Mouse (Mus musculus) limb, embryonic 14.5 days (tissue): ENCODE results near the gene Nckipsd. TPM values are rescaled to one million over a fixed set of nuclear protein-coding genes. Genes with fewer than 3 reads are reported as not detected.

Experiments
- ATAC-seq: fragments of 200-750 bp; cut with Nextera tagmentation; 2 replicates; pipeline ENCODE4 v1.8.0; 2017; ENCODE audit warnings: low read depth, moderate number of reproducible peaks, moderate TSS enrichment; ENCODE audit not compliant: low FRiP score
- DNase-seq: peaks from one replicate; pipeline ENCODE4 v3.0.0-alpha.2; 2015; ENCODE audit warnings: low spot score
- H3K27ac ChIP-seq: fragments of 300-500 bp; sonication (generic); replicated peaks from 2 replicates; pipeline ENCODE4 v1.5.1; 2014; ENCODE audit warnings: low read depth, mild to moderate bottlenecking, low read length, moderate library complexity, mixed read lengths
- H3K27me3 ChIP-seq: fragments of 300-500 bp; sonication (generic); 2 replicates; pipeline ENCODE4 v1.6.1; 2014; ENCODE audit warnings: low read length, mixed read lengths; ENCODE audit not compliant: control insufficient read depth, insufficient read depth
- H3K36me3 ChIP-seq: fragments of 300-500 bp; sonication (generic); 2 replicates; pipeline ENCODE4 v1.6.1; 2014; ENCODE audit warnings: mild to moderate bottlenecking, low read length, moderate library complexity, mixed read lengths; ENCODE audit not compliant: control insufficient read depth, insufficient read depth
- H3K4me1 ChIP-seq: fragments of 300-500 bp; sonication (generic); 2 replicates; pipeline ENCODE4 v1.6.1; 2014; ENCODE audit warnings: antibody characterized with exemption, low read length, mixed read lengths; ENCODE audit not compliant: control insufficient read depth, insufficient read depth
- H3K4me2 ChIP-seq: fragments of 300-500 bp; sonication (generic); replicated peaks from 2 replicates; pipeline ENCODE4 v1.6.1; 2014; ENCODE audit warnings: low read depth, mild to moderate bottlenecking, low read length, moderate library complexity; ENCODE audit not compliant: severe bottlenecking
- H3K4me3 ChIP-seq: fragments of 300-500 bp; sonication (generic); replicated peaks from 2 replicates; pipeline ENCODE4 v1.5.1; 2014; ENCODE audit warnings: low read length
- H3K9ac ChIP-seq: fragments of 300-500 bp; sonication (generic); 2 replicates; pipeline ENCODE4 v1.6.1; 2014; ENCODE audit warnings: mild to moderate bottlenecking, low read depth, low read length, moderate library complexity; ENCODE audit not compliant: severe bottlenecking
- H3K9me3 ChIP-seq: fragments of 300-500 bp; sonication (generic); 2 replicates; pipeline ENCODE4 v1.6.1; 2016; ENCODE audit warnings: low read length; ENCODE audit not compliant: control insufficient read depth
- POLR2A ChIP-seq: fragments of 200-500 bp; IDR thresholded peaks from 2 replicates; pipeline ENCODE4 v1.8.0; 2012; ENCODE audit warnings: inconsistent platforms, mild to moderate bottlenecking, moderate library complexity, borderline replicate concordance; ENCODE audit not compliant: insufficient read depth, insufficient read length; ENCODE audit errors: extremely low read depth
- WGBS: fragments of 180-500 bp; shearing (Covaris S2); extraction: QIAGEN DNeasy Blood & Tissue Kit; methylation state at CpG from one replicate; pipeline ENCODE4 v1.1.7; 2014; 5-methylcytosine and 5-hydroxymethylcytosine counted together
- polyA plus RNA-seq, 2 experiments: library from polyadenylated mRNA; depleted of rRNA in 1 of 2; stranded (reverse) in 1 of 2; unstranded in 1 of 2; fragments of >200 nt; fragmentation: Nextera tagmentation in 1 of 2; extraction: Ambion mirVana in 1 of 2; gene quantifications; 2 replicates each; pipeline versions ENCODE4 v1.2.1 to v1.2.3; 2012 to 2014

The Nckipsd gene
- polyA plus RNA-seq, 2 experiments, result 17.2 to 24.0 TPM

- DNase-seq (peak; percentile 97), ATAC-seq (peak; percentile 99)
- peak within 1 kb of the TSS; percentile 91 for H3K4me3 ChIP-seq
- peak within 1 kb of the TSS; percentile 99 for H3K9ac ChIP-seq
- no peaks in the 10 kb centered on the region for H3K9me3 ChIP-seq
- no peaks in the 10 kb centered on the region for H3K27me3 ChIP-seq
- under 1% methylated on average over 51 of the region's 56 CpGs for WGBS
- 0 out of 2 replicates have a peak, but pooled peaks have one; percentile 7 for TF ChIP-seq POLR2A
- peak within 1 kb of the TSS; percentile 82 for H3K27ac ChIP-seq
- H3K4me1 ChIP-seq, result peaks cover 25% of the 10 kb centered on the region
- peak within 1 kb of the TSS; percentile 71 for H3K4me2 ChIP-seq
- peaks cover 3% of the 10 kb centered on the region; the same call in 1 of the 2 replicates for H3K36me3 ChIP-seq
Observed at GRCm38 (mm10) chr9:108783548-108784463, 24.4 kb upstream of the Nckipsd start, which contains the start of gene Ip6k2. Gene Ip6k2, plus strand, starts transcription at chr9:108783796.

- peaks cover 28% of the 10 kb centered on the region for H3K4me1 ChIP-seq
- no peak for ATAC-seq
- peak overlapping the region; percentile 13; the same call in 1 of the 2 replicates for H3K9ac ChIP-seq
Observed at GRCm38 (mm10) chr9:108785416-108785815, 22.8 kb upstream of the Nckipsd start.

GRCm38 (mm10) chr9:108786494-108786893, 21.7 kb upstream of the Nckipsd start:
- DNase-seq (no peak), ATAC-seq (no peak)
- Histone ChIP-seq H3K9me3 (no peaks in the 10 kb centered on the region), H3K9ac (no peak overlapping the region), H3K4me2 (peak overlapping the region; percentile 65; the same call in 1 of the 2 replicates), H3K27me3 (no peaks in the 10 kb centered on the region), H3K27ac (no peak overlapping the region), H3K4me3 (no peak overlapping the region), H3K36me3 (peaks cover 3% of the 10 kb centered on the region; the same call in 1 of the 2 replicates), H3K4me1 (peaks cover 32% of the 10 kb centered on the region)
- WGBS, result 87% methylated on average over 1 of the region's 1 CpGs
- no peak for TF ChIP-seq POLR2A

More at GRCm38 (mm10) chr9:108785416-108785815, 22.8 kb upstream of the Nckipsd start:
- H3K9me3 ChIP-seq, result no peaks in the 10 kb centered on the region
- H3K4me3 ChIP-seq, result peak overlapping the region; percentile 91
- DNase-seq, result no peak
- H3K4me2 ChIP-seq, result peak overlapping the region; percentile 65
- no peak overlapping the region for H3K27ac ChIP-seq
- H3K27me3 ChIP-seq, result no peaks in the 10 kb centered on the region
- TF ChIP-seq POLR2A, result no peak
- H3K36me3 ChIP-seq, result peaks cover 3% of the 10 kb centered on the region; the same call in 1 of the 2 replicates

- H3K36me3 ChIP-seq, result peaks cover 3% of the 10 kb centered on the region; the same call in 1 of the 2 replicates
- no peak overlapping the region for H3K4me2 ChIP-seq
- no peak overlapping the region for H3K9ac ChIP-seq
- H3K4me1 ChIP-seq, result peaks cover 36% of the 10 kb centered on the region
- no peak overlapping the region for H3K4me3 ChIP-seq
- no peaks in the 10 kb centered on the region for H3K9me3 ChIP-seq
- 94% methylated on average over 2 of the region's 2 CpGs for WGBS
- no peaks in the 10 kb centered on the region for H3K27me3 ChIP-seq
- no peak for DNase-seq
- no peak overlapping the region for H3K27ac ChIP-seq
- TF ChIP-seq POLR2A, result no peak
- ATAC-seq, result no peak
Observed at GRCm38 (mm10) chr9:108787080-108787479, 21.1 kb upstream of the Nckipsd start.

- ATAC-seq (no peak), DNase-seq (no peak)
- Histone ChIP-seq H3K4me2 (no peak overlapping the region), H3K4me3 (no peak overlapping the region), H3K9me3 (no peaks in the 10 kb centered on the region), H3K27me3 (no peaks in the 10 kb centered on the region), H3K36me3 (peaks cover 3% of the 10 kb centered on the region; the same call in 1 of the 2 replicates), H3K27ac (no peak overlapping the region), H3K9ac (no peak overlapping the region), H3K4me1 (peaks cover 44% of the 10 kb centered on the region)
- TF ChIP-seq POLR2A, result no peak
- WGBS, result 67% methylated on average over 3 of the region's 3 CpGs
Observed at GRCm38 (mm10) chr9:108788713-108789112, 19.5 kb upstream of the Nckipsd start.
